Comparison of ENCODE assay signal across 11 mouse cellular contexts in genomic region chr12:51001722-51002592, GRCm38 (mm10).
DNase-seq lines count a peak whose midpoint lies in the region; ATAC-seq and TF ChIP-seq lines count a peak whose summit lies in the region.
"Had no signal": no experiment of that assay in that cellular context is flagged by ENCODE, and none has a peak within 500 bp of the region (broad histone marks: within the 10 kb centered on the region; RNA-seq: fewer than 3 reads in every experiment).

No protein-coding gene starts in this region.

- H3K9ac ChIP-seq in lung, embryonic 14.5 days, result no peak overlapping the region
- peak overlapping the region; percentile 35; the same call in 1 of the 2 replicates for H3K9ac ChIP-seq in hindbrain, embryonic 16.5 days (ENCODE audit: low read depth, low read length)
- H3K9ac ChIP-seq in neural tube, embryonic 13.5 days, result no peak overlapping the region
- H3K9ac ChIP-seq: stomach, embryonic 15.5 days had no signal

- H3K27me3 ChIP-seq in lung, embryonic 14.5 days (ENCODE audit: insufficient read depth, low read length), result no peaks in the 10 kb centered on the region
- peaks cover 70% of the 10 kb centered on the region for H3K27me3 ChIP-seq in forebrain, embryonic 10.5 days (ENCODE audit: poor library complexity, severe bottlenecking)
- 0 out of 2 replicates have a peak, but pooled peaks cover 3% of the 10 kb centered on the region for H3K27me3 ChIP-seq in hindbrain, embryonic 16.5 days (replicated peaks; ENCODE audit: control insufficient read depth, insufficient read depth, low read length)
- peaks cover 20% of the 10 kb centered on the region for H3K27me3 ChIP-seq in neural tube, embryonic 13.5 days
- H3K27me3 ChIP-seq: stomach, embryonic 15.5 days had no signal

- peak; percentile 56 for DNase-seq in lung, embryonic 14.5 days
- DNase-seq in lung, adult 2 months, result no peak
- DNase-seq in forebrain, embryonic 10.5 days (ENCODE audit: extremely low spot score, low spot score), result peak; percentile 55
- DNase-seq in thymus, postnatal 4 days, result no peak
- DNase-seq: cerebellum, adult 2 months; gastrocnemius, postnatal 36 days had no signal

- peak; percentile 54 for ATAC-seq in lung, embryonic 14.5 days (ENCODE audit: insufficient read depth)
- peak; percentile 72 for ATAC-seq in hindbrain, embryonic 16.5 days
- ATAC-seq in neural tube, embryonic 13.5 days (ENCODE audit: low read depth), result peak; percentile 60
- ATAC-seq in megakaryocyte-erythroid progenitor cell, adult 5-6 weeks (replicated peaks; ENCODE audit: low FRiP score, low TSS enrichment, poor library complexity, severe bottlenecking), result no peak
- ATAC-seq: Patski had no signal

- H3K27ac ChIP-seq in lung, embryonic 14.5 days (ENCODE audit: low read depth), result no peak overlapping the region
- peak overlapping the region; percentile 83 for H3K27ac ChIP-seq in forebrain, embryonic 10.5 days
- peak overlapping the region; percentile 66; the same call in 1 of the 2 replicates for H3K27ac ChIP-seq in hindbrain, embryonic 16.5 days (ENCODE audit: low read depth, low read length)
- H3K27ac ChIP-seq in neural tube, embryonic 13.5 days (replicated peaks), result peak overlapping the region; percentile 76
- H3K27ac ChIP-seq: stomach, embryonic 15.5 days had no signal

- no peak overlapping the region for H3K4me3 ChIP-seq in lung, embryonic 14.5 days (ENCODE audit: low read depth, low read length)
- no peak overlapping the region for H3K4me3 ChIP-seq in lung, adult 2 months (replicated peaks; ENCODE audit: extremely low read depth, low read depth, low read length)
- H3K4me3 ChIP-seq in forebrain, embryonic 10.5 days, result peak overlapping the region; percentile 18; the same call in 1 of the 2 replicates
- H3K4me3 ChIP-seq in hindbrain, embryonic 16.5 days (ENCODE audit: low read length), result no peak overlapping the region
- no peak overlapping the region for H3K4me3 ChIP-seq in neural tube, embryonic 13.5 days
- H3K4me3 ChIP-seq: stomach, embryonic 15.5 days had no signal

- H3K9me3 ChIP-seq in lung, embryonic 14.5 days (ENCODE audit: low read depth, low read length), result no peaks in the 10 kb centered on the region
- peaks cover 2% of the 10 kb centered on the region; the same call in 1 of the 2 replicates for H3K9me3 ChIP-seq in forebrain, embryonic 10.5 days
- no peaks in the 10 kb centered on the region for H3K9me3 ChIP-seq in hindbrain, embryonic 16.5 days (ENCODE audit: control insufficient read depth, low read length)
- H3K9me3 ChIP-seq in neural tube, embryonic 13.5 days, result no peaks in the 10 kb centered on the region
- H3K9me3 ChIP-seq: stomach, embryonic 15.5 days had no signal

- H3K36me3 ChIP-seq in lung, embryonic 14.5 days (ENCODE audit: insufficient read depth), result no peaks in the 10 kb centered on the region
- no peaks in the 10 kb centered on the region for H3K36me3 ChIP-seq in forebrain, embryonic 10.5 days (replicated peaks)
- no peaks in the 10 kb centered on the region for H3K36me3 ChIP-seq in hindbrain, embryonic 16.5 days (ENCODE audit: control insufficient read depth, insufficient read depth, low read length)
- no peaks in the 10 kb centered on the region for H3K36me3 ChIP-seq in neural tube, embryonic 13.5 days
- H3K36me3 ChIP-seq: stomach, embryonic 15.5 days had no signal

- H3K4me1 ChIP-seq in lung, embryonic 14.5 days (ENCODE audit: insufficient read depth), result no peaks in the 10 kb centered on the region
- H3K4me1 ChIP-seq in lung, adult 2 months (ENCODE audit: control insufficient read depth, insufficient read depth, low read length), result no peaks in the 10 kb centered on the region
- peaks cover 80% of the 10 kb centered on the region for H3K4me1 ChIP-seq in forebrain, embryonic 10.5 days
- H3K4me1 ChIP-seq in hindbrain, embryonic 16.5 days (ENCODE audit: control insufficient read depth, insufficient read depth, low read depth, low read length), result peaks cover 21% of the 10 kb centered on the region
- H3K4me1 ChIP-seq in neural tube, embryonic 13.5 days (replicated peaks), result peaks cover 49% of the 10 kb centered on the region

- TF ChIP-seq CTCF in lung, embryonic 14.5 days (IDR thresholded peaks at IDR 0.05; ENCODE audit: low read depth), result no peak
- no peak for TF ChIP-seq CTCF in lung, adult 2 months (IDR thresholded peaks at IDR 0.05; ENCODE audit: insufficient read depth, low read length)

- no peak for TF ChIP-seq POLR2A in lung, adult 2 months (IDR thresholded peaks at IDR 0.05; ENCODE audit: borderline replicate concordance, extremely low read depth, low read depth, low read length)

- 26% methylated on average over 12 of the region's 12 CpGs for WGBS in lung, embryonic 14.5 days
- WGBS in lung, adult 2 months, result 36% methylated on average over 12 of the region's 12 CpGs
- 11% methylated on average over 12 of the region's 12 CpGs for WGBS in forebrain, embryonic 10.5 days
- 10% methylated on average over 12 of the region's 12 CpGs for WGBS in hindbrain, embryonic 16.5 days
- 9% methylated on average over 12 of the region's 12 CpGs for WGBS in neural tube, embryonic 13.5 days

- H3K4me2 ChIP-seq in lung, embryonic 14.5 days, result peak overlapping the region; percentile 31; the same call in 1 of the 2 replicates
- H3K4me2 ChIP-seq in hindbrain, embryonic 16.5 days (ENCODE audit: low read length), result peak overlapping the region; percentile 41
- H3K4me2 ChIP-seq in neural tube, embryonic 13.5 days, result peak overlapping the region; percentile 40
- H3K4me2 ChIP-seq: stomach, embryonic 15.5 days had no signal

Comparison
In these comparisons a context has a peak if more than half of its experiments do, and no peak if none do; other contexts are left out.
1. DNase-seq: peak in lung, embryonic 14.5 days (single experiment) and forebrain, embryonic 10.5 days (single experiment); none in lung, adult 2 months (single experiment) and thymus, postnatal 4 days (single experiment).
2. Peak in every context shown above with its lines, with median percentiles within 50 percentile points of each other: H3K4me2 ChIP-seq.